Mouse (Mus musculus) bone marrow, adult 2 months (tissue): ENCODE results near the gene Dlx5. TPM values are rescaled to one million over a fixed set of nuclear protein-coding genes. Genes with fewer than 3 reads are reported as not detected.

ENCODE experiments used
- H3K27ac ChIP-seq: fragments of 200-500 bp; 2 replicates; pipeline ENCODE4 v1.5.1; 2012; ENCODE audit warnings: low read depth, mild to moderate bottlenecking, control low read depth, inconsistent platforms, low read length; ENCODE audit not compliant: control insufficient read depth, poor library complexity, insufficient read depth
- H3K4me1 ChIP-seq: fragments of 200-500 bp; 2 replicates; pipeline ENCODE4 v1.6.1; 2011; ENCODE audit warnings: low read length; ENCODE audit not compliant: control insufficient read depth, insufficient read depth
- H3K4me3 ChIP-seq: fragments of 200-500 bp; replicated peaks from 2 replicates; pipeline ENCODE3; 2011; ENCODE audit warnings: mild to moderate bottlenecking, low read depth, low read length, control low read depth; ENCODE audit not compliant: control insufficient read depth
- CTCF ChIP-seq: fragments of 200-500 bp; IDR thresholded peaks from 2 replicates; pipeline ENCODE4 v1.5.1; 2011; ENCODE audit warnings: low read length, control low read depth; ENCODE audit not compliant: control insufficient read depth, insufficient read depth
- POLR2A ChIP-seq: fragments of 200-500 bp; IDR thresholded peaks from 2 replicates; pipeline ENCODE4 v1.6.1; 2011; ENCODE audit warnings: low read depth, mild to moderate bottlenecking, control low read depth, low read length, borderline replicate concordance; ENCODE audit not compliant: control insufficient read depth
- WGBS: fragments of 180-500 bp; shearing (Covaris S2); methylation state at CpG from one replicate; pipeline ENCODE4 v1.1.7; 2018; 5-methylcytosine and 5-hydroxymethylcytosine counted together
- polyA plus RNA-seq: library from polyadenylated mRNA; stranded (reverse); fragments of >200 nt; gene quantifications from 2 replicates; pipeline ENCODE4 v1.2.4, GENCODE M21; 2011; ENCODE audit warnings: low replicate concordance; ENCODE audit not compliant: missing spikeins, insufficient read depth, insufficient read length

Gene Dlx5
- polyA plus RNA-seq, 1 experiment = 1.8 TPM

DNA sequence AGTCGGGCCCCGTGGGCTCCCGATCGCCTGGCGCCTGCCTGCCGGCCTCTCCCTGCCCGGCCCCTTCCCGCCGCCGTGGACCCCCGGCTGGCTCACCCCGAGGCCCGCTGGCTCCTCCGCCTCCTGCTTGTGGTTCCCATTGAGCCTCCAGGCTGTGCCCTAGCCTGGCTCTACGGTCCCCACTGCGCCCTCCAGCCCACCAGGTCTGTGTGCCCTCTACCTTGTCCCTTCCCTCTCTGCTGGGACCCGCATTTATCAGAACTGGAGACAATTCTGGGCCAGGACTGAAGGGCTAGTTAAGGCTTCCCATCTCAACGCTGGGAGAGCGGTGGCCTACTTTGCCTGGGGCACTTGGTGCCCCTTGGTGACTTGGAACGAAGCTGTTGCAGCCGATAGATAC is 17.9 kb downstream of the Dlx5 start:
- Histone ChIP-seq H3K4me3 (no peak overlapping the region), H3K4me1 (no peaks in the 10 kb centered on the region), H3K27ac (no peak overlapping the region)
- no peak for TF ChIP-seq CTCF
- TF ChIP-seq POLR2A = no peak
- WGBS = 3% methylated on average over 21 of the region's 21 CpGs

GRCm38 (mm10) chr6:6863160-6863870 is 18.6 kb downstream of the Dlx5 start, which contains the start of gene Dlx6:
Dlx6 (plus strand) TSS chr6:6863334.
- Histone ChIP-seq H3K4me1 (no peaks in the 10 kb centered on the region), H3K4me3 (no peak within 1 kb of the TSS), H3K27ac (no peak within 1 kb of the TSS)
- WGBS = 1% methylated on average over 49 of the region's 52 CpGs
- TF ChIP-seq POLR2A (no peak), CTCF (no peak)

- TF ChIP-seq POLR2A (no peak), CTCF (no peak)
- H3K4me1 ChIP-seq = no peaks in the 10 kb centered on the region
- H3K4me3 ChIP-seq = no peak overlapping the region
- no peak overlapping the region for H3K27ac ChIP-seq
- 5% methylated on average over 23 of the region's 23 CpGs for WGBS
Measured at GRCm38 (mm10) chr6:6862611-6863010, 19.3 kb downstream of the Dlx5 start.

DNA sequence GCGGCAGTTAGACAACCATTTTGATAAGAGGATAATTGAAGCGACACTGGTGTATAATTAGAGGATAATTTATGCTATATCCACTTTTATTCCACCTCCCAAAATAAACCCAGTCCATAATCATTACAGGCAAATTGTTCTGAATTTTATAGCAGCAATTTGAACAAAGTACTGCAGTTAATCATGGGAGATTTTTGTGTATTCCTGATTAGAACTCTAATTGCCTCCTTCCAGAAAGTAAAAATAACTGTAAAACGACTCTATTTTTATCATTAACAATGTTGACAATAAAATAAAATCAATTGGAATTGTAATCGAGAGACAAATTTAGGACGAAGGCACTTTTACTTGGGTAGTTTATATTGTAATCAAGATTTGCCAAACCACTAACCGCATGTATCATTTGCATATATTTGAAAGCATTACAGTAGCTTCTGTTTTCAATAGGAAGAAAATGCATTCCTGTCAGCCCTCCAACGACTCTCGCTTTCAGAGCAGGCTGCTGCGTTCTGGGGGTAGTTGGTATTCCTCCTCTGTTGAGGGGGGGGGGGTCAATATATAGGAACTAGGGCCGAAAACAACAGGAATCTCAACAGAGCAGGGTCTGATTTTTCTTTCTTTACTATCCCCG is 20.0 kb downstream of the Dlx5 start:
- no peak overlapping the region for H3K4me3 ChIP-seq
- no peaks in the 10 kb centered on the region for H3K4me1 ChIP-seq
- WGBS = 5% methylated on average over 11 of the region's 11 CpGs
- TF ChIP-seq POLR2A (no peak), CTCF (no peak)
- no peak overlapping the region for H3K27ac ChIP-seq

DNA sequence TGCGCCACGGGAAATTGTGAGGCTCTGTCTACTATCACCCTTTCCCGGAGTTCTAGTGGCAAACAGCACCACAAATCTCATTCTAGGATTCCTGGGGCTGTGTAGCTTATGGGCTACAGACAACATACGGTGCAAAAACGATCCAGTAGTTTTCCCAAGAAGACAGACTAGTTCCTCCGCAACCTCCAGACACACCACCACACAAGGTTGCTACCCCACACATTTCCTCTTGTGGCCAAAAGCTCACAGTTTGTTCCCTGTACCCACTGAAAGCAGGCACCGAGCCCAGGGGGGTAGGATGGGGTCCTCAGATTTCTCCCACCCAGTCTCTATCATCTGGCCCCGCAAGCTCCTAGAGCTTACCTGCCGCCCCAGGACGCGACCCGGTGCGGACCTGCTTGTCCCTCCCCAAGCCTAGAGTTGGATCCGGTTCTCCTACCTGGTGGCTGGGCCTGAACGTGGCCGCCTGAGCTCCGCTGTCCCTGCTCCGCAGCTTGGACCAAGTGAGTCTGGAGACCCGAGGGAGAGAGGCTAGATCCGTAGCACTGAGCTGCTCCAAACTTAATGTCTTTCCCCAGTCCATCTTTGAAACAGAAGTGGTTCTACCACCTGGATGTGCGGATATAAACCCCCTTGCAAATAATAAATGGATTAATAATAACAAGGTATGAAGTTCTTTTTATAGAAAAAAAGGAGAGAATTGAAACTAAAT is 20.6 kb downstream of the Dlx5 start:
- WGBS = 6% methylated on average over 21 of the region's 21 CpGs
- H3K27ac ChIP-seq = no peak overlapping the region
- H3K4me1 ChIP-seq = no peaks in the 10 kb centered on the region
- H3K4me3 ChIP-seq = no peak overlapping the region
- TF ChIP-seq CTCF (no peak), POLR2A (no peak)

- under 1% methylated on average over 33 of the region's 33 CpGs for WGBS
- H3K27ac ChIP-seq = no peak overlapping the region
- no peaks in the 10 kb centered on the region for H3K4me1 ChIP-seq
- H3K4me3 ChIP-seq = no peak overlapping the region
- TF ChIP-seq CTCF (no peak), POLR2A (no peak)
Measured at GRCm38 (mm10) chr6:6860411-6861085, 21.3 kb downstream of the Dlx5 start.

GRCm38 (mm10) chr6:6859950-6860410 is 21.9 kb downstream of the Dlx5 start:
- Histone ChIP-seq H3K4me1 (no peaks in the 10 kb centered on the region), H3K27ac (no peak overlapping the region), H3K4me3 (no peak overlapping the region)
- WGBS = 2% methylated on average over 21 of the region's 21 CpGs
- TF ChIP-seq POLR2A (no peak), CTCF (no peak)
